Mouse (Mus musculus) telencephalon, adult 2 months (tissue): ENCODE measurements at regions not wholly inside any gene's neighbourhood (a gene's known extent, or its start where the extent isn't known, plus 50 kb on each side); places are given as distances from the start of the nearest gene placed in this dataset.

Experiments used
- DNase-seq: peaks from one replicate; pipeline ENCODE4 v3.0.0-alpha.2; 2011; ENCODE audit warnings: low read depth, low spot score

- no peak for DNase-seq
Observed at GRCm38 (mm10) chr12:21481644-21482043, 64.2 kb upstream of the Ywhaq start.

- DNase-seq: no peak
Observed at GRCm38 (mm10) chr12:21480226-21480625, 62.8 kb upstream of the Ywhaq start.

- DNase-seq: no peak
Observed at GRCm38 (mm10) chr12:21479251-21479650, 61.8 kb upstream of the Ywhaq start.

- no peak for DNase-seq
Observed at GRCm38 (mm10) chr12:21476516-21476915, 59.1 kb upstream of the Ywhaq start.

DNA sequence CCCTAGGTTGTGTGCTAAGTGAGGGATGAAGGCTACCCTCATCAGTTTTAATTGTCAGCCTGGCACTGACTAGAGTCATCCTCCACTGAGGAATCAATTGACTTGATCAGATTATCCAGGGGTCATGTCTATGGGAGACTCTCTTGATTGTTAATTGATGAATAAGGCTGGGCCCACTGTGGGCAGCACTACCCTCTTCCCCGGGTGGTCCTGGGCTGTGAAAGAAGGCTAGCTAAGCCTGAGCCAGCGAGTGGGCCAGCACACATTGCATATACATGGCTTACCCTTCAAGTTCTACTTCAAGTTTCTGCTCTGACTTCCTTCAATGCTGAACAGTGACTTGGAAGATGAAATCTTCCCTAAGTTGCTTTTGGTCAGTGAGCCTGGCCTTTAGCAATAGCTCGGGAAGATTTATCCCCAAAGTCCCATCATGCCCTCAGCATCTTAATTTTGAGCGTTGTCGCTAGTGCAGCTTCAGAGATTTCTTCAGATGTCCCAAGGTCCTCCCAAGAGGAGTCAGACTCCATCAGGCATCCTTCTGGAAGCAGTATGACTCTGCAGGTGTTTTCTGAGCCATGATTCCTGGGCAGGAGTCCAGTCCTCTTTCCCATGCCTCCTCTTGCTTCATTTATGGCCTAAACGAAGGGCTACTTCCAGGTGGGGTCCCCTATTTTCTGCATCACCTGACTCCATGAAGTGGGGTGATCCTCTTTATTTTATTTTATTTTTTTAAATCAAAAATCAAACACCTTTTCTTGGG is 55.7 kb upstream of the Ywhaq start:
- no peak for DNase-seq

GRCm38 (mm10) chr12:21472487-21472886 is 55.0 kb upstream of the Ywhaq start:
- DNase-seq: peak; percentile 55

DNA sequence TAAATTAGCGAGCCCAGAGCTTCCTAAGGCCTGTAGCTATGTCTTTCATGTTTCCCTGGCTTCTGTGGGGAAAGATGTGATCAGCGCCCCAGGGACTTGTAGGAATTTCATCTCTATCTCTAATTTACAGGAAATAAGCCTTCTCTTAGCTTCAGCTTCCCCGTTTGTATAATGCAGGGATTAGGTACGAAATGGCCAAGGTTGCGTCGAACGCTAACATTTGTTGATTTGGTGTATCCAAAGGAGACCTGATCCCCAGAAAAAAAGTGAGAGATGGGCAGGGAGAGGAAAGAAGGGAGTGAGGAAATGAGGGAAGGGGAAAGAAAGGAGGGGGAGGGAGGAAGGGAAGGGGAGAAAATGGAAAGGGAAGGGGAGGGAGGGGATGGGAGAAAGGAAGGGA is 54.5 kb upstream of the Ywhaq start:
- no peak for DNase-seq

GRCm38 (mm10) chr12:21470286-21470685 is 52.8 kb upstream of the Ywhaq start:
- no peak for DNase-seq
